Mouse (Mus musculus): ENCODE data around the gene Rtn4. TPM values are rescaled to one million over a fixed set of nuclear protein-coding genes. Genes with fewer than 3 reads are reported as not detected.

The Rtn4 gene
- total and polyA plus RNA-seq, 3 experiments = 46.5 to 202 (median 57.8) TPM

- no peak overlapping the region for H3K4me3 ChIP-seq (ENCODE audit: control insufficient read depth in 1 of 2, insufficient read depth in 1 of 2, low read depth in 2 of 2, low read length in 2 of 2)
- no peak for DNase-seq (ENCODE audit: low read depth, low spot score)
- H3K27ac ChIP-seq (ENCODE audit: control insufficient read depth, low read depth, low read length) = no peak overlapping the region
- TF ChIP-seq SIN3A (IDR thresholded peaks at IDR 0.05; ENCODE audit: low read length) = no peak
- TF ChIP-seq MXI1 (IDR thresholded peaks at IDR 0.05; ENCODE audit: low read depth, low read length) = no peak
- TF ChIP-seq ZMIZ1 (IDR thresholded peaks at IDR 0.05; ENCODE audit: low read depth, low read length) = no peak
- no peak for TF ChIP-seq BHLHE40 (IDR thresholded peaks at IDR 0.05; ENCODE audit: borderline replicate concordance, low read depth, low read length)
- no peak for TF ChIP-seq MYC (IDR thresholded peaks at IDR 0.05; ENCODE audit: low read depth, low read length)
- TF ChIP-seq JUND (IDR thresholded peaks at IDR 0.05; ENCODE audit: low read depth, low read length) = no peak
- no peak for TF ChIP-seq KAT2A (conservative IDR thresholded peaks at IDR 0.05; ENCODE audit: low read depth, low read length)
- TF ChIP-seq ZKSCAN1 (IDR thresholded peaks at IDR 0.05; ENCODE audit: low read depth, low read length) = no peak
- TF ChIP-seq NELFE (IDR thresholded peaks at IDR 0.05; ENCODE audit: low read depth, low read length) = no peak
- TF ChIP-seq HCFC1 (IDR thresholded peaks at IDR 0.05; ENCODE audit: low read depth, low read length) = no peak
- no peak for TF ChIP-seq USF2 (IDR thresholded peaks at IDR 0.05; ENCODE audit: borderline replicate concordance in 1 of 2, insufficient read depth in 1 of 2, low read depth in 1 of 2, low read length in 2 of 2)
- TF ChIP-seq GABPA (IDR thresholded peaks at IDR 0.05; ENCODE audit: low read depth, low read length) = no peak
- TF ChIP-seq CHD2 (IDR thresholded peaks at IDR 0.05; ENCODE audit: low read length) = no peak
- peaks cover 0 to 3% of the 10 kb centered on the region in 2 experiments; a peak in 3 of 4 replicates for H3K4me1 ChIP-seq (ENCODE audit: control insufficient read depth in 1 of 2, insufficient read depth in 2 of 2, low read length in 2 of 2)
- no peaks in the 10 kb centered on the region for H3K27me3 ChIP-seq (ENCODE audit: control insufficient read depth in 1 of 2, insufficient read depth in 2 of 2, low read length in 2 of 2)
- no peak overlapping the region for H3K9ac ChIP-seq (ENCODE audit: control insufficient read depth, low read depth, low read length, poor library complexity, severe bottlenecking)
- H3K79me2 ChIP-seq (ENCODE audit: control insufficient read depth, insufficient read depth, low read length, poor library complexity) = peaks cover 5% of the 10 kb centered on the region
- no peaks in the 10 kb centered on the region for H3K9me3 ChIP-seq (replicated peaks; ENCODE audit: insufficient read depth, low read length)
- H3K36me3 ChIP-seq (ENCODE audit: control insufficient read depth in 1 of 2, insufficient read depth in 2 of 2, low read length in 2 of 2) = peaks cover 3 to 8% of the 10 kb centered on the region in 2 experiments; a peak in 2 of 4 replicates
Observed at GRCm38 (mm10) chr11:29714114-29714513, 21.4 kb downstream of the Rtn4 start.

- no peak for TF ChIP-seq CHD1 (IDR thresholded peaks at IDR 0.05; ENCODE audit: low read depth, low read length)
- TF ChIP-seq SMC3 (IDR thresholded peaks at IDR 0.05; ENCODE audit: low read depth, low read length) = peak; percentile 71
- TF ChIP-seq TAL1 (IDR thresholded peaks at IDR 0.05; ENCODE audit: low read length) = no peak
- TF ChIP-seq UBTF (IDR thresholded peaks at IDR 0.05; ENCODE audit: borderline replicate concordance, insufficient read depth, low read depth, low read length) = no peak
- no peak for TF ChIP-seq MXI1 (IDR thresholded peaks at IDR 0.05; ENCODE audit: low read depth, low read length)
- peak; percentile 9 to 71 (median 15); a peak in 3 of 6 replicates for TF ChIP-seq CTCF (IDR thresholded peaks at IDR 0.05 in 2 of 3, conservative IDR thresholded peaks at IDR 0.05 in 1 of 3; ENCODE audit: control insufficient read depth in 1 of 3, insufficient read depth in 1 of 3, low read depth in 2 of 3, low read length in 3 of 3, poor library complexity in 1 of 3, severe bottlenecking in 1 of 3)
- no peak for TF ChIP-seq ZNF384 (IDR thresholded peaks at IDR 0.05; ENCODE audit: low read depth, low read length)
- TF ChIP-seq ZKSCAN1 (IDR thresholded peaks at IDR 0.05; ENCODE audit: low read depth, low read length) = no peak
- TF ChIP-seq ELF1 (IDR thresholded peaks at IDR 0.05; ENCODE audit: low read depth, low read length) = no peak
- TF ChIP-seq TCF12 (IDR thresholded peaks at IDR 0.05; ENCODE audit: low read depth, low read length) = no peak
- peak; percentile 43; the same call in 1 of the 2 replicates for TF ChIP-seq ZC3H11A (IDR thresholded peaks at IDR 0.05; ENCODE audit: low read depth, low read length)
- peak; percentile 73 for TF ChIP-seq RAD21 (IDR thresholded peaks at IDR 0.05; ENCODE audit: low read depth, low read length)
- no peak for TF ChIP-seq SIN3A (IDR thresholded peaks at IDR 0.05; ENCODE audit: low read length)
- TF ChIP-seq GABPA (IDR thresholded peaks at IDR 0.05; ENCODE audit: low read depth, low read length) = no peak
- TF ChIP-seq USF1 (IDR thresholded peaks at IDR 0.05; ENCODE audit: low read depth, low read length) = no peak
- TF ChIP-seq BHLHE40 (IDR thresholded peaks at IDR 0.05; ENCODE audit: borderline replicate concordance, low read depth, low read length) = no peak
- H3K9ac ChIP-seq (ENCODE audit: control insufficient read depth, low read depth, low read length, poor library complexity, severe bottlenecking) = no peak overlapping the region
- no peaks in the 10 kb centered on the region for H3K27me3 ChIP-seq (ENCODE audit: control insufficient read depth in 1 of 2, insufficient read depth in 2 of 2, low read length in 2 of 2)
- peaks cover 4% of the 10 kb centered on the region for H3K79me2 ChIP-seq (ENCODE audit: control insufficient read depth, insufficient read depth, low read length, poor library complexity)
- no peak overlapping the region for H3K4me3 ChIP-seq (ENCODE audit: control insufficient read depth in 1 of 2, insufficient read depth in 1 of 2, low read depth in 2 of 2, low read length in 2 of 2)
- DNase-seq (ENCODE audit: low read depth, low spot score) = peak; percentile 54
- H3K4me1 ChIP-seq (ENCODE audit: control insufficient read depth in 1 of 2, insufficient read depth in 2 of 2, low read length in 2 of 2) = peaks cover 0 to 2% of the 10 kb centered on the region in 2 experiments; a peak in 3 of 4 replicates
- H3K36me3 ChIP-seq (ENCODE audit: control insufficient read depth in 1 of 2, insufficient read depth in 2 of 2, low read length in 2 of 2) = peaks cover 0 to 8% of the 10 kb centered on the region in 2 experiments; a peak in 1 of 4 replicates
- no peak overlapping the region for H3K27ac ChIP-seq (ENCODE audit: control insufficient read depth, low read depth, low read length)
- H3K9me3 ChIP-seq (replicated peaks; ENCODE audit: insufficient read depth, low read length) = no peaks in the 10 kb centered on the region
Observed at GRCm38 (mm10) chr11:29714789-29715188, 22.0 kb downstream of the Rtn4 start.

Data from MEL (cell line).